Mouse (Mus musculus) testis, adult 2 months (tissue): ENCODE measurements around the gene Cul3.

Source experiments
- CTCF ChIP-seq: fragments of 200-500 bp; IDR thresholded peaks from 2 replicates; pipeline ENCODE4 v1.5.1; 2012; ENCODE audit warnings: low read depth, mild to moderate bottlenecking, inconsistent platforms, low read length, moderate library complexity; ENCODE audit not compliant: control insufficient read depth, insufficient read depth, insufficient replicate concordance
- POLR2A ChIP-seq: fragments of 200-500 bp; IDR thresholded peaks from 2 replicates; pipeline ENCODE4 v1.6.1; 2012; ENCODE audit warnings: low read depth, mild to moderate bottlenecking, inconsistent platforms, low read length, moderate library complexity; ENCODE audit not compliant: control insufficient read depth

DNA sequence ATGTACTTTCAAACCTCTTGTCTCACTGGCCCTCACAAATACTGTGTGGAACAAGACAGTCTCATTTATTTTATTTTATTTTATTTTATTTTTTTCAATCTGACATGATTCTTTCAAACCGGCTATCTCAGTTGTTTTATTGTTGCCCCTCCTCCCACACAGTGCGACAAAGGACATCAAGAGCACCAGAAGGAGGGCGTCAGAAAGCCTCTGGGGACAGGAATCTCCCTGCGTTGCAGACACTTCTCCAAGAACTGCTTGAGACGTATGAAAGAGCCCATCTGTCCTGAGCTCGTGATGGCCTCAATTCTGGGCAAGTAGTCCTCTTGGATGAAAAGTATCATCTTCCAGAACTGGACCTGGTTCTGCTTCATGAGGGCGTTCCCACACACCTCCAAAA, 42.6 kb upstream of the Cul3 start:
- no peak for TF ChIP-seq POLR2A
- TF ChIP-seq CTCF, result no peak
